Mouse (Mus musculus) heart, embryonic 11.5 days (tissue): Measurements from ENCODE around the gene Taok1. TPM values are rescaled to one million over a fixed set of nuclear protein-coding genes. Genes with fewer than 3 reads are reported as not detected.
A peak's percentile ranks its signal among the peaks of the same experiment; 100 is the strongest.

Source experiments
- ATAC-seq: fragments of 200-750 bp; cut with Nextera tagmentation; replicated peaks from 2 replicates; pipeline ENCODE4 v1.8.0; 2017; ENCODE audit warnings: moderate library complexity; ENCODE audit not compliant: insufficient number of reproducible peaks, low FRiP score, low TSS enrichment
- H3K27ac ChIP-seq: fragments of 300-500 bp; sonication (generic); 2 replicates; pipeline ENCODE4 v1.5.1; 2014; ENCODE audit warnings: mild to moderate bottlenecking, low read depth, low read length
- H3K27me3 ChIP-seq: fragments of 300-500 bp; sonication (generic); 2 replicates; pipeline ENCODE4 v1.6.1; 2014; ENCODE audit warnings: mild to moderate bottlenecking, low read length, mixed read lengths; ENCODE audit not compliant: control insufficient read depth, insufficient read depth
- H3K36me3 ChIP-seq: fragments of 300-500 bp; sonication (generic); 2 replicates; pipeline ENCODE4 v1.6.1; 2014; ENCODE audit warnings: mild to moderate bottlenecking, low read length, moderate library complexity, mixed read lengths; ENCODE audit not compliant: control insufficient read depth, insufficient read depth
- H3K4me1 ChIP-seq: fragments of 300-500 bp; sonication (generic); 2 replicates; pipeline ENCODE4 v1.6.1; 2014; ENCODE audit warnings: low read length; ENCODE audit not compliant: control insufficient read depth, insufficient read depth
- H3K4me2 ChIP-seq: fragments of 300-500 bp; sonication (generic); 2 replicates; pipeline ENCODE4 v1.6.1; 2014; ENCODE audit warnings: mild to moderate bottlenecking, moderate library complexity
- H3K4me3 ChIP-seq: fragments of 300-500 bp; sonication (generic); 2 replicates; pipeline ENCODE4 v1.5.1; 2014; ENCODE audit warnings: low read depth, low read length
- H3K9ac ChIP-seq: fragments of 300-500 bp; sonication (generic); 2 replicates; pipeline ENCODE4 v1.6.1; 2014; ENCODE audit warnings: mild to moderate bottlenecking, low read depth, low read length, moderate library complexity
- H3K9me3 ChIP-seq: fragments of 300-500 bp; sonication (generic); replicated peaks from 2 replicates; pipeline ENCODE4 v1.6.1; 2016; ENCODE audit warnings: low read length; ENCODE audit not compliant: control insufficient read depth
- WGBS: fragments of 180-500 bp; shearing (Covaris S2); extraction: QIAGEN DNeasy Blood & Tissue Kit; methylation state at CpG from one replicate; pipeline ENCODE4 v1.1.7; 2014; ENCODE audit not compliant: insufficient replicate concordance; 5-methylcytosine and 5-hydroxymethylcytosine counted together
- polyA plus RNA-seq: library from polyadenylated mRNA; unstranded; fragments of >200 nt; fragmentation: Nextera tagmentation; extraction: Ambion mirVana; gene quantifications from 2 replicates; pipeline ENCODE4 v1.2.1, GENCODE M21; 2014

Gene Taok1
- polyA plus RNA-seq, 1 experiment from 2014 or later, result 17.8 TPM

GRCm38 (mm10) chr11:77488771-77489581 lies 118.6 kb downstream of the Taok1 start:
- Histone ChIP-seq H3K4me3 (peak overlapping the region; percentile 84), H3K27me3 (peaks cover 6% of the 10 kb centered on the region; the same call in 1 of the 2 replicates), H3K36me3 (no peaks in the 10 kb centered on the region), H3K9ac (peak overlapping the region; percentile 82), H3K27ac (no peak overlapping the region), H3K4me1 (peaks cover 32% of the 10 kb centered on the region), H3K9me3 (no peaks in the 10 kb centered on the region), H3K4me2 (peak overlapping the region; percentile 96)
- ATAC-seq, result no peak
- 4% methylated on average over 52 of the region's 55 CpGs for WGBS

- ATAC-seq, result no peak
- H3K27me3 ChIP-seq, result peaks cover 6% of the 10 kb centered on the region; the same call in 1 of the 2 replicates
- H3K4me1 ChIP-seq, result peaks cover 26% of the 10 kb centered on the region
- WGBS, result 82% methylated on average over 5 of the region's 5 CpGs
- no peak overlapping the region for H3K4me2 ChIP-seq
- H3K9ac ChIP-seq, result no peak overlapping the region
- H3K4me3 ChIP-seq, result no peak overlapping the region
- H3K36me3 ChIP-seq, result no peaks in the 10 kb centered on the region
- H3K9me3 ChIP-seq, result no peaks in the 10 kb centered on the region
- H3K27ac ChIP-seq, result no peak overlapping the region
These were observed 120.8 kb downstream of the Taok1 start for GRCm38 (mm10) chr11:77486798-77487197.

- 62% methylated on average over 6 of the region's 6 CpGs for WGBS
- Histone ChIP-seq H3K9me3 (no peaks in the 10 kb centered on the region), H3K27me3 (peaks cover 6% of the 10 kb centered on the region; the same call in 1 of the 2 replicates), H3K9ac (no peak overlapping the region), H3K4me1 (peaks cover 16% of the 10 kb centered on the region), H3K4me2 (no peak overlapping the region; the same call in 1 of the 2 replicates), H3K4me3 (no peak overlapping the region), H3K36me3 (no peaks in the 10 kb centered on the region), H3K27ac (no peak overlapping the region)
- no peak for ATAC-seq
These were observed 122.4 kb downstream of the Taok1 start for GRCm38 (mm10) chr11:77485229-77485628.

- H3K36me3 ChIP-seq, result no peaks in the 10 kb centered on the region
- WGBS, result 29% methylated on average over 11 of the region's 11 CpGs
- peaks cover 4% of the 10 kb centered on the region; the same call in 1 of the 2 replicates for H3K27me3 ChIP-seq
- no peaks in the 10 kb centered on the region for H3K9me3 ChIP-seq
- no peak overlapping the region for H3K9ac ChIP-seq
- no peak overlapping the region for H3K27ac ChIP-seq
- no peak overlapping the region for H3K4me2 ChIP-seq
- H3K4me3 ChIP-seq, result no peak overlapping the region
- peaks cover 10% of the 10 kb centered on the region for H3K4me1 ChIP-seq
- no peak for ATAC-seq
These were observed 123.9 kb downstream of the Taok1 start for GRCm38 (mm10) chr11:77483510-77484255.

- H3K27ac ChIP-seq, result no peak overlapping the region
- H3K4me1 ChIP-seq, result peaks cover 8% of the 10 kb centered on the region
- H3K27me3 ChIP-seq, result no peaks in the 10 kb centered on the region
- H3K36me3 ChIP-seq, result no peaks in the 10 kb centered on the region
- no peaks in the 10 kb centered on the region for H3K9me3 ChIP-seq
- H3K4me2 ChIP-seq, result no peak overlapping the region
- WGBS, result 48% methylated on average over 3 of the region's 3 CpGs
- H3K9ac ChIP-seq, result no peak overlapping the region
- H3K4me3 ChIP-seq, result no peak overlapping the region
- no peak for ATAC-seq
These were observed 124.6 kb downstream of the Taok1 start for GRCm38 (mm10) chr11:77483043-77483442.

Other genes starting within 250 kb of the Taok1 start
- 35.3 and 38.9 TPM in 2 replicates for gene Coro6, start 145.4 kb downstream of the Taok1 start, polyA plus RNA-seq
- gene Ankrd13b, start 118.1 kb downstream of the Taok1 start, polyA plus RNA-seq, result 3.0 and 3.4 TPM in 2 replicates
- gene Git1, start 114.3 kb downstream of the Taok1 start, polyA plus RNA-seq, result 13.3 and 15.1 TPM in 2 replicates
- gene Abhd15, start 92.7 kb downstream of the Taok1 start, polyA plus RNA-seq, result 0.82 and 1.5 TPM in 2 replicates
- 23.0 and 24.8 TPM in 2 replicates for gene Trp53i13, start 91.8 kb downstream of the Taok1 start, polyA plus RNA-seq
- 0.13 TPM in 1 of 2 replicates, not detected in the other for gene Gm10392, start 88.6 kb downstream of the Taok1 start, polyA plus RNA-seq
- gene Nufip2, start 78.3 kb upstream of the Taok1 start, polyA plus RNA-seq, result 3.8 and 11.3 TPM in 2 replicates
- gene Cryba1, start 117.5 kb upstream of the Taok1 start, polyA plus RNA-seq, result not detected in 2 replicates
- 94.0 and 96.7 TPM in 2 replicates for gene Myo18a, start 155.4 kb upstream of the Taok1 start, polyA plus RNA-seq
- gene Gm10277, start 179.9 kb upstream of the Taok1 start, polyA plus RNA-seq, result 0.55 and 0.87 TPM in 2 replicates